Mouse (Mus musculus) cortical plate, adult 2 months (tissue): ENCODE results near the gene Ccdc8. TPM values are rescaled to one million over a fixed set of nuclear protein-coding genes. Genes with fewer than 3 reads are reported as not detected.

ENCODE experiments used
- H3K27ac ChIP-seq: fragments of 200-500 bp; 2 replicates; pipeline ENCODE4 v1.5.1; 2012; ENCODE audit warnings: low read length, control low read depth, inconsistent platforms; ENCODE audit not compliant: insufficient read depth
- H3K4me1 ChIP-seq: fragments of 200-500 bp; 2 replicates; pipeline ENCODE4 v1.6.1; 2011; ENCODE audit warnings: low read length; ENCODE audit not compliant: control insufficient read depth, insufficient read depth
- H3K4me3 ChIP-seq: fragments of 200-500 bp; 2 replicates; pipeline ENCODE4 v1.5.1; 2011; ENCODE audit warnings: mild to moderate bottlenecking, low read length, control low read depth; ENCODE audit not compliant: insufficient read depth
- CTCF ChIP-seq: fragments of 200-500 bp; IDR thresholded peaks from 2 replicates; pipeline ENCODE4 v1.5.1; 2011; ENCODE audit warnings: mild to moderate bottlenecking, control low read depth, low read length; ENCODE audit not compliant: insufficient read depth; ENCODE audit errors: extremely low read depth
- POLR2A ChIP-seq: fragments of 200-500 bp; IDR thresholded peaks from 2 replicates; pipeline ENCODE4 v1.6.1; 2011; ENCODE audit warnings: mild to moderate bottlenecking, low read length, control low read depth; ENCODE audit not compliant: insufficient read depth; ENCODE audit errors: extremely low read depth
- polyA plus RNA-seq: library from polyadenylated mRNA; depleted of rRNA; stranded (reverse); fragments of >200 nt; gene quantifications from 2 replicates; pipeline ENCODE4 v1.2.3, GENCODE M21; 2012

The Ccdc8 gene
- polyA plus RNA-seq, 1 experiment: 1.8 TPM

- H3K4me1 ChIP-seq: peaks cover 19% of the 10 kb centered on the region
- H3K4me3 ChIP-seq: no peak overlapping the region
- TF ChIP-seq CTCF (no peak), POLR2A (no peak)
- H3K27ac ChIP-seq: no peak overlapping the region
Measured at GRCm38 (mm10) chr7:17022176-17022575, 29.7 kb downstream of the Ccdc8 start.

DNA sequence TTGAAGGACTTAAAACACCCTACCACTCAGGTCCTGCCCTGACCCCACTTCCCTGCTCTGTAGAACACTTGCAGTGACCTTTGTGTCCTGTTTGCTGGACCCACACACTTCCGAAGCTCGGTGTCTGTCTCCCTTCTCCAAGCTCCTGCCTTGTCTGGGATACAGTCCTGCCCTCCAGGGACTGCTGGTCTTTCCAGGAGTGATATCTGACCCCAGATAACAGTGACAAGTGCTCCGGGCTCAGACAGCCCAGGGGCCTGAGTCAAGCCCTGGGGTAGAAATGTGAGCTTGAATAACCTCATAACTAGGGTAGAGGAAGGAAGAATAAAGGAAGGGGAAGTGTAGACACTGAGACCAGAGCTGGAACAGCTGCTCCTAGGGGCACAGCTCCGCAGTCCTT lies 31.2 kb downstream of the Ccdc8 start:
- 0 out of 2 replicates have a peak overlapping the region, but pooled peaks have one; percentile 9 for H3K27ac ChIP-seq

GRCm38 (mm10) chr7:17024141-17024540 lies 31.6 kb downstream of the Ccdc8 start:
- no peak for TF ChIP-seq POLR2A
- TF ChIP-seq CTCF: no peak
- Histone ChIP-seq H3K4me3 (no peak overlapping the region), H3K27ac (0 out of 2 replicates have a peak overlapping the region, but pooled peaks have one; percentile 9), H3K4me1 (peaks cover 14% of the 10 kb centered on the region)

More for the DNA sequence above, 31.2 kb downstream of the Ccdc8 start:
- TF ChIP-seq CTCF (no peak), POLR2A (no peak)
- H3K4me1 ChIP-seq: peaks cover 14% of the 10 kb centered on the region
- H3K4me3 ChIP-seq: no peak overlapping the region

DNA sequence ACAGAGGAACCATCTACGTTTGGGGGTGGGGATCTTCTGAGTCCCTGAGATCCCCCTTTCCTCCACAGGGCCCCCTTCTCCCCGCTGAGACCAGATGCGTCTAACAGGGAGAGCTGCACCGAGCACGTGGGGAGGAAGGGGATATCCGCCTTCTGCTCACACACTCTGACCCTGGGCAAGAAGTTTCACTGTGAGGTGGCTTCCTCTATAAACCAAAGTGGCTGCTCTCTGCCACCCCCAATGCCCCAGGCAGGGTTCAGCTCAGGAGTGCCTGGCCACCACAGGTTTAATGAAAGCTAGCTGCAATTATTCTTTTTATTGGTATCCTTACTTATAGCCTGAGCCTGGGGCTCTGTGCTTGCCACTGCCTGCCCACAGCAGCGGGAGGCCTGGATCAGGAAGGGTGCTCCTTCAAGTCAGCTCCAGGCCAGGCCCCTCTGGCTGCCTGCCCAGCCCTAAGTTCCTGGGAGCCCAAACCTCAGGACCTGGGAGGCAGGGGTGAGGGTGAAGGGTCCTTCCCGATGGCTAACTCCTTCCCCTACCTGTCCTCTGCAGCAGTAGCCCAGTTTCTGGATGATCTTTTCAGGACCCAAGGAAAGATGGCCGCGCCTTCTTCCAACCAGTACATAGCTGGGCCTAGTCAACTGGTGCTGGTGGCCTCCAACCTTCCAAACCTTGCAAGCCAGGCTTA lies 32.5 kb downstream of the Ccdc8 start:
- Histone ChIP-seq H3K27ac (peak overlapping the region; percentile 39; the same call in 1 of the 2 replicates), H3K4me3 (peak overlapping the region; percentile 93; the same call in 1 of the 2 replicates), H3K4me1 (peaks cover 14% of the 10 kb centered on the region)
- TF ChIP-seq POLR2A (no peak), CTCF (no peak)

GRCm38 (mm10) chr7:17025505-17025894 lies 33.0 kb downstream of the Ccdc8 start:
- Histone ChIP-seq H3K4me3 (peak overlapping the region; percentile 93), H3K27ac (0 out of 2 replicates have a peak overlapping the region, but pooled peaks have one; percentile 39), H3K4me1 (peaks cover 15% of the 10 kb centered on the region)
- 0 out of 2 replicates have a peak, but pooled peaks have one; percentile 16 for TF ChIP-seq POLR2A
- no peak for TF ChIP-seq CTCF

GRCm38 (mm10) chr7:17025896-17026622 lies 33.6 kb downstream of the Ccdc8 start:
- Histone ChIP-seq H3K4me3 (peak overlapping the region; percentile 93), H3K4me1 (peaks cover 15% of the 10 kb centered on the region), H3K27ac (no peak overlapping the region)
- TF ChIP-seq CTCF (no peak), POLR2A (no peak)

DNA sequence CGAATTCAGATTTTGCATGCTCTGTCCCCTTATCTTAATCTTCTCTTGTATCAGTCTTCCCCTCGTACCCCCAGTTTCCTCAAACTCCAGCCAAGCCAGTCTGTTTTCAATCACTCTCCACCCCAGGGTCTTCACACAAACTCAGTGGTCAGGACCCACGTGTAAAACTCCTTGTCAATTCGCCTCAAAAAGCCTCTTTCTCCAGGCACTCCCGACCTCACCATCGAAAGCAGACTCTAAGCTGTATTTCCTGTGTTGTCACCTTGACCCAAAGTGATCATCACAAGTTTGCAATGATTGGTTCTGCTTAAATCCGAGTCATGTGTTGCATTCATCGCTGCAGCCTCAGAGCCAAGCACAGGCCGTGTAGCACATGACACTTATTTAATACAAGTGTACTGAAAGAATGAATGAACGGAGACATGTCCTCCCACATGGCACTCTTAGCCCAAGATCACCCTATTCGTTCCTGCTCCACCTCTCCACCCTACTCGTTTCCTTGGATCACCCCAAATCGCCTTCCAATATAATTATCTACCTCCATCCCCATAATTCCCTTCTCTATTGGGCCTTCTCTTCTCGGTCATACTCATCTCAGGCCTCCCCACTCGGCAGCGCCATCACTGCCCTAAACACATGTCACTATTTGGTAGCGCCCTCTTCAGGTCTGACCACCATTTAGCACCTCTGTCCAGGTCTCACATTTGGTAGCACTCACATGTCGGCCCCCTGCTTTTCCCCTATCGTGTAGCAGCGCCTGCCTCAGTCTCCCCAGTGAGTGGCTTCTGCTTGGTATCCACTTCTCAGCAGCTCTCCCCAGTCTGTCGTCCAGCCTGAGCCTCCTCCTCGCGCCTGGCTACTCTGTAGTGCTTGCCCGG lies 34.4 kb downstream of the Ccdc8 start:
- peaks cover 15% of the 10 kb centered on the region for H3K4me1 ChIP-seq
- peak overlapping the region; percentile 77 for H3K27ac ChIP-seq
- peak overlapping the region; percentile 93 for H3K4me3 ChIP-seq
- TF ChIP-seq POLR2A: no peak
- peak; percentile 44; the same call in 1 of the 2 replicates for TF ChIP-seq CTCF

- Histone ChIP-seq H3K4me1 (peaks cover 15% of the 10 kb centered on the region), H3K27ac (peak within 1 kb of the TSS; percentile 77), H3K4me3 (peak within 1 kb of the TSS; percentile 93)
- no peak for TF ChIP-seq CTCF
- TF ChIP-seq POLR2A: no peak; the same call in 1 of the 2 replicates
Measured at GRCm38 (mm10) chr7:17027588-17028343, 35.3 kb downstream of the Ccdc8 start, which contains the start of gene Ppp5c. Ppp5c (minus strand) TSS chr7:17027924.
